Mouse (Mus musculus): ENCODE data around the gene Slu7. TPM values are rescaled to one million over a fixed set of nuclear protein-coding genes. Genes with fewer than 3 reads are reported as not detected.
A peak's percentile ranks its signal among the peaks of the same experiment; 100 is the strongest.

Slu7 gene
- total RNA-seq, 2 experiments from 2014 or later = 25.9 to 77.7 TPM

GRCm38 (mm10) chr11:43417201-43417600 is 16.3 kb upstream of the Slu7 start:
- ATAC-seq (ENCODE audit: poor library complexity, severe bottlenecking) = no peak

DNA sequence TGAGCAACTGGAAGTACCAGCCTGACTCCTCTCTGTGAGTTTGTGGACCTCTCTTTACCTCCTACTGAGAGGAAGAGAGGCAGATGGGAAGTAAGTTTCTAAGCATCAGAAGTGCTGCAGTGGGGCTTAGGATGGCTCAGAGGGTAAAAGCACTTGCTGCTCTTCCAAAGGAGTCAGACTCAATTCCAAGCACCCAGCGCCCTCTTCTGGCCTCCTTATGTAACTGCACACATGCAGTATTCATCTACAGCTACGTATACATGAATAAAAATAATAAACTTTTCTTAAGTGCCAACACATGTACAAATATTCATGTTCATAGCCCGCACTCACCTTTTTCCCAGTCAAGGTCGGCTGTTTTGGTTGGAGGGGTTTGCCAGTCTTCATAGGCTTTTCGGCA is 9.2 kb upstream of the Slu7 start:
- no peak for ATAC-seq (ENCODE audit: poor library complexity, severe bottlenecking)

DNA sequence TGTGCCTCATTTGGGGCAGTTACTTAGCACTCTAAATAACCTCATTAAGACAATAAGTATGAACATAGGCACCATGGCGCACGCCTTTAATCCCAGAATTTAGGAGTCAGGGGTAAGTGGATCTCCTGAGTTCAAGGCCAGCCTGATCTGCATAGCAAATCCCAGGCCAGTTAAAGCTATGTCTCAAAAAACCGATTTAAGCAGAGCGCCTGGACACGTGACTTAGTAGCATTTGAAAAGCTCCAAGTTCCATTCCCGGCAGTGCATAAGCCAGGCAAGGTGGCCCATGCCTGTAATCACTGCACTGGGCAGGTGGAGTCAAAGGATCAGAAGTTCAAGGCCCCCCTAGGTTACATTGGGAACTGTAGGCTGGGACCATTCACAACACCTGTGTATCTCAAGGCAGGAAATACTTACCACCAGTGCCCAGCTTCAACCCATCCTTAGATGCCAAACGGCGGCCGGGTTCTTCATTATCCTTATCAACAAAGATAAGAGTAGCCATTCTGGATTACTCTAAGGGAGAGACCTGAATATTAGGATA is 8.3 kb upstream of the Slu7 start:
- no peak for ATAC-seq (ENCODE audit: poor library complexity, severe bottlenecking)

GRCm38 (mm10) chr11:43425824-43426413 is 7.6 kb upstream of the Slu7 start, which contains the start of gene Pttg1:
TSS of gene Pttg1 (minus strand) at chr11:43426251.
- peak; percentile 100 for ATAC-seq (ENCODE audit: poor library complexity, severe bottlenecking)

DNA sequence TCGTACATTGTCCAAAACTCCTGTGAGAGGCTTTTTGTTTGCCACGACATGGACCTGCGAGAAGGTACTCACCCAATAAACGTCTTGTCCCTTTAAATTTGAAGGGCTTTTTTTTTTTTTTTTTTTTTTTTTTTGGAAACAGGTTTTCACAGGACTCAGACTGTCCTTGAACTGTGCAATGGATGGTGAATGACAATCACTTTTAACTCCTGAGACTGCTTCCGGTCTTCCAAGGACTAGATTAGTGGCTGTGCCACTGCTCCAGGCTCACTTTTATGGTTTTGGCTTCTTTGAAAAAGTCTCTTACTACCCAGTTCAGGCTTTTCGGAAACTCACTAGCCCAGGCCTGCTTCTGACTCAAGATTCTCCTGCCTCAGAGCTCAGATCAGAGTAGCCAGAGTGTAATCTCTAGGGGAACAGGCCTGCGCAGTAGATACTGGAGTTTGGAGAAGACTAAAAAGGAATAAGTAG is 7.1 kb upstream of the Slu7 start:
- 0 out of 2 replicates have a peak, but pooled peaks have one; percentile 19 for ATAC-seq (ENCODE audit: poor library complexity, severe bottlenecking)

DNA sequence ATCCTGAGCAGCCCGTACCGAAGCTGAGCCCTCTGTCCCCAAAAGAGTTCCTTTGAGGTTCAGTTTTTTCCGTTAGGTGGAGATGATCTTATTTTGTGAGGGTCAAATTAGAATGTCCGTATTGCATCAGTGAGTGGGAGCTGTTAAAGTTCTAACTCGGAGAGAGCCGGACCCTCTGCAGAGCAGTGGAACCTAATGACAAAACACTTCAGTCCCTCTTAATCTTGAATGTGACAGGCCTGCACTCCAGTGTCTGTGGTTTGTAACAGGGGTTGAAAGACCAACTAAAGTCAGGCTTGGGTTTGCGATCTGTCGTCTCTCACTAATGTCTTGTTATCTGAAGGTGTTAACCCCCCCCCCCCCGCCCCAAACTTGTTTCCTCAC is 472 bp downstream of the Slu7 start:
- no peak for ATAC-seq (ENCODE audit: poor library complexity, severe bottlenecking)

GRCm38 (mm10) chr11:43441121-43441520 is 7.6 kb downstream of the Slu7 start:
- no peak for ATAC-seq (ENCODE audit: poor library complexity, severe bottlenecking)

DNA sequence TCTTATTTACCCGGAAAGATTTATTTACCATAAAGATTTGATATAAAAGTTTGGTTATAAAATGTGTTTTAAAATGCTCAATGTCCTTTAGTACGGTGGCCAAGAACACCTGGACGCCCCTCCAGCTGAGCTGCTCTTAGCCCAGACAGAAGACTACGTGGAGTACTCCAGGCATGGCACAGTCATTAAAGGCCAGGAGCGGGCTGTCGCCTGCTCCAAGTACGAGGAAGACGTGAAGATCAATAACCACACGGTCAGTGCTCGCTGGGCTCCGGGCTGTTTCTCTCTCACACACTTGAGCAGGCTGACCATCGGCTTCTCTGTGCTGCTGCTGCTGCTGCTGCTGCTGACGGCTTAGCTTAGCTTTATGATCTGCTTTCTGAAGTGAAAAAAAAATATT is 9.6 kb downstream of the Slu7 start:
- ATAC-seq (ENCODE audit: poor library complexity, severe bottlenecking) = no peak

- no peak for ATAC-seq (ENCODE audit: poor library complexity, severe bottlenecking)
Measured at GRCm38 (mm10) chr11:43449916-43450315, 16.4 kb downstream of the Slu7 start.

DNA sequence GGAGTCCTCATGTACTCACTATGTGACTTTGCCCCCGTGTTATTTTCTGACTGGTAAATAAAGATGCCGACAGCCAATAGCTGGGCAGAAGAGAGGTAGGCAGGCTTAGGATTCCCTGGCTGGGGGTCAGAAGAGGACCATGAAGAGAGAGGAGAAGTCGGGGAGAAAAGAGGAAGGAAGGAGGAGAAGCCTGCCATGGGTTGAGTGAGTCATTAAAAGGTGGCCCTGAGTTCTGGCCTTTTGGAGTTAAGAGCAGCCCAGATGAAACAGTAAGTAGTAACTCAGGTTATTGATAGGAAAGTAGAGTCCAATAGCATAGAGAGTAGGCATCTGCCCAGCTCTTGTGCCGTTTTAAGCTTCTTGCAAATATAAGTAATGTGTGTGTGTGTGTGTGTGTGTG is 17.8 kb downstream of the Slu7 start:
- ATAC-seq (ENCODE audit: poor library complexity, severe bottlenecking) = peak; percentile 54

DNA sequence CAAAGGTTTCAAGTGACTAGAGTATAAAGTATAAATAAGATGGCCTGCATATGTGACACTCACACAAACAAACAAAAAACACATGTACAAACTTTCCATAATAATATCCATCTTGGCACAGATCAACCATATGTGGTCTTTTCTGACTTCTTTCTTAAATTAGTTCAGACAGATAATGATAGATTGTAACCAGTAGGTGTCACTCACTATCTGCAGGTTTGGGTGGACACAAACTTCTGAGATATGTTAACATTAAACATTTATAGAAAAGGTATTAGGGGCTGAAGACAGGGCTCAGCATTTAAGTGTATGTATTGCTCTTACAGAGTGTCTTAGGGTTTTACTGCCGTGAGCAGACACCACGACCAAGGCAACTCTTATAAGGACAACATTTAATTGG is 18.7 kb downstream of the Slu7 start:
- ATAC-seq (ENCODE audit: poor library complexity, severe bottlenecking) = no peak

- no peak for ATAC-seq (ENCODE audit: poor library complexity, severe bottlenecking)
Measured at GRCm38 (mm10) chr11:43463204-43463603, 29.7 kb downstream of the Slu7 start.

- no peak for ATAC-seq (ENCODE audit: poor library complexity, severe bottlenecking)
Measured at GRCm38 (mm10) chr11:43470118-43470517, 36.6 kb downstream of the Slu7 start.

GRCm38 (mm10) chr11:43470881-43471820 is 37.6 kb downstream of the Slu7 start:
- no peak for ATAC-seq (ENCODE audit: poor library complexity, severe bottlenecking)

- ATAC-seq (ENCODE audit: poor library complexity, severe bottlenecking) = no peak
Measured at GRCm38 (mm10) chr11:43473115-43473514, 39.6 kb downstream of the Slu7 start.

DNA sequence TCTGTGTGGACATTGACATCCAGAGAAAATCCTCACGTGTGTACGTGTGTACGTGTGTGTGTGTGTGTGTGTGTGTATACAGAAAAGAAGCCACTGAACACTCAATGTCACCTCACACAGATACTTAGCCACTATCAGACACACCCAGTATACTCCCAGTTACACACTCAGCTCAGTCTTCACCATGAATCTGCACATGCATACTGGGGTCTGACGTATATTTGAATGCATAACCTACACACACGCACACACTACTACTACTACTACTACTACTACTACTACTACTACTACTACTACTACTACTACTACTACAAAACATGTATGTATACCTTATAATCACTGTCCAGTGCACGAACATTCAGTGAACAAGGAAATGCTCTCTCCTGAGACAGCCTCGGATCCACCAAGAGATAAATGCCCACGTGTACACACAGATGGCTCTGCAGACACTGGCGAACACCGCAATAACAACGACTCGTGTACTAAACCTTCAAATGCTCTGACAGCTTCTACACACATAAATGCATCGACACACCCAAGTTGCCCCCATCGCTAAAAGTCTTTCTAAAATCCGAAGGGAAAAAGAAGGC is 40.2 kb downstream of the Slu7 start:
- ATAC-seq (ENCODE audit: poor library complexity, severe bottlenecking) = no peak

- ATAC-seq (ENCODE audit: poor library complexity, severe bottlenecking) = peak; percentile 63
Measured at GRCm38 (mm10) chr11:43474225-43474774, 40.8 kb downstream of the Slu7 start, which contains the start of gene C1qtnf2. TSS of gene C1qtnf2 (plus strand) at chr11:43474276.

DNA sequence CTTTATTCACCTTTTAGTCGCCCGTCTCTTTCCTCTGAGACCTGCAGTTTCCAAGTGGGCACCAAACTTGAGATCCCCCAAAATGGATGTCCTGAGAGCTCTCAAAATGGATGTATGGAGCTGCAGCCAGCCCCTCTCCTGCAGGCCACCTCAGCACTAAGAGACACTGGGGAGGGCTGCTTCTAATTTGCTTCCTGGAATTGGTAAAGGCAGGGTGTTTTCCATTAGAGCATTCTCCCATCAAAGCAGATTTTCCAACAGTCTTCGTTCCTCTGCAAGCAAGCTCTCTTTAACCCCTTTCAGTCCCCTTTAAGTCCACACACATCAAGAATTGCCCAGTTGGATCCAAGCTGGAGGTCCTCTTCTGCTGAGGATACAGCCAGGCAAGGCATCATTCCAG is 45.8 kb downstream of the Slu7 start:
- no peak for ATAC-seq (ENCODE audit: poor library complexity, severe bottlenecking)

DNA sequence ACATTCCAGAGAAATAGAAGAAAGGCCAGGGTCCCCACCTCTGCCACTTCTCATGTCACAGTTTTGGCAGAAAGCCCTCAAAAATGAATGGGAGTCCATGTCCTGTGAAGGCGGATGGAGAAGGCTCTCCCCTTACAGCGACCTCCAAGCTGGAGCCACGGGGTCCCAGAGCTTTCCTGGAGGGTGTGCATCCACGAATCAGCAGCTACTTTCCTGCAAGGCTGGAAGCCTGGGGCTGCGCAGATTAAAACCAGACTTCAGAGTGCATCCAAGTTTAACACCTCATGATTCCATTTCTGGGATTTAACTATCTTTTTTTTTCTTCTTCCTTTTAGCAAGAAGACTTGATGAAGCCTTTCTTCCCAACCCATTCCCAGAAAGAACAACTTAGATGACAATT is 47.0 kb downstream of the Slu7 start:
- no peak for ATAC-seq (ENCODE audit: poor library complexity, severe bottlenecking)

- ATAC-seq (ENCODE audit: poor library complexity, severe bottlenecking) = no peak
Measured at GRCm38 (mm10) chr11:43481672-43482522, 48.4 kb downstream of the Slu7 start.

Measured in megakaryocyte, adult 5-6 weeks (primary cell).